Mouse (Mus musculus): Measurements from ENCODE around the gene Cacna2d4.
A peak's percentile ranks its signal among the peaks of the same experiment; 100 is the strongest.

Gene Cacna2d4

DNA sequence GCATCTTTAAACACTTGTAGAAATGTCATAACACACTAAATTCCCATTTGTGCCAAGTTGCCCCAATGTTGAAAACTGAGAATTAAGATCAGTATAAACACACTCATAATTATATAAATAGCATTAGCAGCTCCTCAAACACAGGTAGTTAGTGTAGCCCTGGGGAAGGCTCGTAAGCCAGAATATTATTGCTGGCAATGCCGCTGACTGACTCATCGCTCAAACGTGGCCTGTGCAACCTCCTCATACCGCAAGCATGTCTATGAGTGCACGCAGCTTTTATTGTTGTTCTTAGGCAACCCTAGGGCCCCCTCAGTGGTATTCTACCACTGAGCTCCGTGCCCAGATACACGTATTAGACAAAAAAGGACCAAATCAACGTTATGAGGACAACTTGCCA, 156.5 kb downstream of the Cacna2d4 start:
- peak; percentile 30 for DNase-seq

- no peak for DNase-seq
Observed at GRCm38 (mm10) chr6:119395421-119396308, 159.3 kb downstream of the Cacna2d4 start.

DNA sequence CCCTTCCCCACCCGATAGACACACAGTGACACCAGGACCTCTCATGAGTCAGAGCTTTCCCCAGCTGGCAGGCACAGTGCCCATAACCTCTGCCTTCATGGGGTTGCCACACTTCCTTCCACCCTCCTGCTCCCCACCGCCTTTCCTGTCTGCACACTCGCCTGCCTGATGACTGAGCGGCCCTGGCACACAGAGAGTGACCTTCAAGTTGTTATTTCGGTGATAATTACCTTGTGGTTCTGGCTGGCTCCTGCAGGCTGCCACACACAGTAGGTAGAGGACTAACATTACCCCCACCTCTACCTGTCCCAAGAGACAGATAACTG, 159.9 kb downstream of the Cacna2d4 start:
- peak; percentile 84 for DNase-seq

DNA sequence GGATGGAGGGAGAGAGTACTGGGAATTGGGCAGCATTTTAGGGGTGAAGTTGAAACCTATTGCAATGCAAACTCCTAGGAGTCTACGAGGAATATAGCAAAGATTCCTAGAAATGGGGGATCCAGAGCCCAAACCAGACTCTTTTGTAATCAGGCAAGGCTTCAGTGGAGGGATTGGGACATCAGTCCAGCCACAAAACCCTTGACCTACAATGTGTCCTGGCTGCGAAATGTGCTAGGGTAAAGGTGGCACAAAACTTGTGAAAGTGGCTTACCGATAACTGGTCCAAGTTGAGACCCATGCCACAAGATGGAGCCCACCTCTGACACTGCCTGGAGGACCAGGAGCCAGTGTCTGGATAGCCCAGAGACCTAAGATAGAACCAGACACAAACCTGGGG, 163.0 kb downstream of the Cacna2d4 start:
- no peak for DNase-seq

GRCm38 (mm10) chr6:119400649-119401048, 164.3 kb downstream of the Cacna2d4 start:
- DNase-seq, result no peak

DNA sequence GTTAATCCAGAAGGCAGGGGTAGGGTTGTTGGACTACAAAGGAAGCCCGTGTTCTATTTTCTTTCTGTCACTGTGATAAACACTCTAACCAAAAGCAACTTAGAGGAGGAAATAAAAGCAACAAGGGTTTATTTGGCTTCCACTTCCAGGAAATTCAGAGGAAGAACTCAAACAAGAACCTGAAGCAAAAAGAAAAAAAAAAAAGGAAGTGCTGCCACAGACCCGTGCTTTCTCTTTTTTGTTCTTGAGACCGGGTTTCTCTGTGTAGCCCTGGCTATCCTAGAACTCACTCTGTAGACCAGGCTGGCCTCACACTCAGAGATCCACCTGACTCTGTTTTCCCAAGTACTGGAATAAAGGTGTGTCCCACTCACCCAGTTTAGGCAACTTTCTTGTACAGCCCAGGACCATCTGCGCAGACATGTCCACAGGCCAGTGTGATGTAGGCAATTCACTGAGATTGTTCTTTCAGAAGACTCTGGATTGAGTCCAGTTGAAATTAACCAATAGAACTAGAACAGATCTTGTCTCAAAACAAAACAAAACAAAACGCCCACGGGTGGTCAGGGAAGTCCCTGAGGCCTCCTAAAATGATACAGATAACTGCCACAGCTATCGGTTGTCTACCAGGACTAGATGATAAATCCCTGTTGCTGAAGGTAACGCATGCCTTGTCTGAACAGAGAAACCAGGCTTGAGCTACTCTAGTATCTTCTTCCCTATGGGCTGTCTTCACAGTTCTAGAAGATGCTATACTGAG, 165.4 kb downstream of the Cacna2d4 start:
- DNase-seq, result no peak

All from lung, postnatal 10 days (tissue).